Mouse (Mus musculus) erythroblast, embryonic 14.5 days (primary cell): ENCODE measurements around the gene Ass1.

Experiments
- GATA1 ChIP-seq: IDR thresholded peaks from 2 replicates; pipeline ENCODE4 v1.6.1; 2012; ENCODE audit warnings: low read length, inconsistent platforms, mixed read lengths
- TAL1 ChIP-seq: IDR thresholded peaks from 3 replicates; pipeline ENCODE4 v1.6.1; 2012; ENCODE audit warnings: low read length, inconsistent platforms, mixed read lengths

- TF ChIP-seq GATA1 (no peak), TAL1 (no peak)
These were observed 10.7 kb upstream of the Ass1 start for GRCm38 (mm10) chr2:31458989-31459936.
